Mouse (Mus musculus): ENCODE data around the gene Bcat1. TPM values are rescaled to one million over a fixed set of nuclear protein-coding genes. Genes with fewer than 3 reads are reported as not detected.

Gene Bcat1
- polyA plus RNA-seq, 1 experiment: 84.2 TPM

DNA sequence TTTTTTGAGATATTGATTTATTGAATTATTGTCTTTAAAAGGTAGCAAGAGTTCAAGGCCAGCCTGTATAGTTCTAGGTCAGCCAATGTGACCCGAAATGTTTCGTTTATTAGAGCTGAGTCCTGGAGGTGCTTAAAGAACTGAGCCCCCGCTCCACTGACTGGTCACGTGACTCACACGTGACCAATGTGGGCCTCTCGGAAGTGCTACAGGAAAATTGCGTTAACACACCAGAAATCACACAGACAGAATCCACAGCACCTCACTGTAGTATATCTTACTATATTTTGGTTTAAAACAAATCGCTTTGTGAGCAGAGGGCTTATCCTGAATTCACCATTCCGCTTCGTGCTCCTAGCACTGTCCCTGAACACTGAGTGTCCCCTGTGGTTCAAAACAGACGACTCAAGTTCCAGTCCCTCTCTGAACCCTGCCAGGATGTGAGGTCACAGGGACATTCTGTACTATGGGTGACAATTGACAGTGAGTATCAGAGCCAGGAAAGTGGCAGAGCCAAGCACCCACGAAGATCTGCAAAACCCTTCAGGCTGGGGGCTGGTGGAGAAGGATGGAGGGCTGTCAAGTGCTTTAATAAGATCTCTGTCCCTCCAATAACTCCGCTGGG is 29.6 kb downstream of the Bcat1 start:
- H3K4me3 ChIP-seq: no peak overlapping the region
- H3K79me2 ChIP-seq (ENCODE audit: control insufficient read depth, insufficient read depth): peaks cover 84% of the 10 kb centered on the region
- H3K27me3 ChIP-seq (ENCODE audit: control insufficient read depth, insufficient read depth, insufficient read length): no peaks in the 10 kb centered on the region
- H3ac ChIP-seq (ENCODE audit: control insufficient read depth, insufficient read length): no peak overlapping the region
- TF ChIP-seq MAX (IDR thresholded peaks at IDR 0.05; ENCODE audit: low read depth) (no peak), TCF3 (IDR thresholded peaks at IDR 0.05; ENCODE audit: insufficient read length, low read depth) (no peak), CEBPB (IDR thresholded peaks at IDR 0.05; ENCODE audit: insufficient read depth, poor library complexity, severe bottlenecking) (no peak), SRF (IDR thresholded peaks at IDR 0.05; ENCODE audit: control insufficient read depth, insufficient read length, low read depth) (no peak), MYOG (IDR thresholded peaks at IDR 0.05; ENCODE audit: control insufficient read depth in 1 of 3, insufficient read depth in 1 of 3, insufficient read length in 2 of 3, low read depth in 2 of 3) (no peak), REST (IDR thresholded peaks at IDR 0.05; ENCODE audit: insufficient read depth, insufficient read length) (no peak), USF1 (IDR thresholded peaks at IDR 0.05; ENCODE audit: low read depth) (no peak), TCF12 (IDR thresholded peaks at IDR 0.05; ENCODE audit: insufficient read depth, poor library complexity, severe bottlenecking) (no peak), E2F4 (IDR thresholded peaks at IDR 0.05; ENCODE audit: insufficient read depth) (no peak), POLR2A (IDR thresholded peaks at IDR 0.05; ENCODE audit: insufficient read length, low read depth) (no peak), MYOD1 (IDR thresholded peaks at IDR 0.05; ENCODE audit: control insufficient read depth in 1 of 3, insufficient read length in 2 of 3, low read depth in 2 of 3) (no peak), POLR2AphosphoS2 (IDR thresholded peaks at IDR 0.05; ENCODE audit: insufficient read length, low read depth) (no peak)
- H3K36me3 ChIP-seq (ENCODE audit: control insufficient read depth, insufficient read depth): no peaks in the 10 kb centered on the region
- no peak overlapping the region for H3K4me2 ChIP-seq (ENCODE audit: low read depth)

DNA sequence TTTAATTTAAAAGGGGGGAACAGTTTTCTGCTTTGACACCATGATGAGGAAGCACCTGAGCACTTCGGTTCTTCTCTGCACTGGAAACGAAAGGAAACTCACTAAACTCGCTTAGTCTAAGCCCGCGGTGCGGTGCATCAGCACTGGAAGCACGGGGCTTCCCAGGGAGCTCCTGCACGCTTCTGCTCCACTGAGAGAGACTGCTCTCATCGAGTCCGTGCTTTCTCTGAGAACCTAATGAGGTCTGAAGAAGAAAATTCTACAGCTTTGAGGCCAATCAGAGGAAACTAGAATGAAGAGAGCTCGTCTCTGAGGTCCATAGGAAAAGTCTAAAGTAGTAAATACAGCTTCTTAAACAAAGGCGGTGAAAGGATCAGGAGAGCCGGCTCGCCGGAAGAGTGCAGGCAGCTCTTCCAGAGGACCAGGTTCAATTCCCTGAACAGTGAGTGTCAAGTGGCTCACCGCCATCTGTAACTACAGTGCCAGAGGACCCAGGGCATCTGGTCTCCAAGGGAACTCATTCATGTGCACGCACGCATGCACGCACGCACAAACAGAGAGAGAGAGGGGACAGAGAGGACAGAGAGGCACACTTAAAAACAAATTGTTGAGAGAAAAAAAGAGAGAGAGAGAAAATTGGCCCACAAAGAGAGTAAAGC is 30.9 kb downstream of the Bcat1 start:
- Histone ChIP-seq H3ac (ENCODE audit: control insufficient read depth, insufficient read length) (no peak overlapping the region), H3K4me3 (no peak overlapping the region), H3K79me2 (ENCODE audit: control insufficient read depth, insufficient read depth) (peaks cover 84% of the 10 kb centered on the region), H3K4me2 (ENCODE audit: low read depth) (no peak overlapping the region), H3K27me3 (ENCODE audit: control insufficient read depth, insufficient read depth, insufficient read length) (no peaks in the 10 kb centered on the region), H3K36me3 (ENCODE audit: control insufficient read depth, insufficient read depth) (no peaks in the 10 kb centered on the region)
- TF ChIP-seq TCF3 (IDR thresholded peaks at IDR 0.05; ENCODE audit: insufficient read length, low read depth) (no peak), SRF (IDR thresholded peaks at IDR 0.05; ENCODE audit: control insufficient read depth, insufficient read length, low read depth) (no peak), MYOG (IDR thresholded peaks at IDR 0.05; ENCODE audit: control insufficient read depth in 1 of 3, insufficient read depth in 1 of 3, insufficient read length in 2 of 3, low read depth in 2 of 3) (no peak), CEBPB (IDR thresholded peaks at IDR 0.05; ENCODE audit: insufficient read depth, poor library complexity, severe bottlenecking) (no peak), REST (IDR thresholded peaks at IDR 0.05; ENCODE audit: insufficient read depth, insufficient read length) (no peak), E2F4 (IDR thresholded peaks at IDR 0.05; ENCODE audit: insufficient read depth) (no peak), MYOD1 (IDR thresholded peaks at IDR 0.05; ENCODE audit: control insufficient read depth in 1 of 3, insufficient read length in 2 of 3, low read depth in 2 of 3) (no peak), TCF12 (IDR thresholded peaks at IDR 0.05; ENCODE audit: insufficient read depth, poor library complexity, severe bottlenecking) (no peak), MAX (IDR thresholded peaks at IDR 0.05; ENCODE audit: low read depth) (no peak), USF1 (IDR thresholded peaks at IDR 0.05; ENCODE audit: low read depth) (no peak), POLR2A (IDR thresholded peaks at IDR 0.05; ENCODE audit: insufficient read length, low read depth) (no peak), POLR2AphosphoS2 (IDR thresholded peaks at IDR 0.05; ENCODE audit: insufficient read length, low read depth) (no peak)

DNA sequence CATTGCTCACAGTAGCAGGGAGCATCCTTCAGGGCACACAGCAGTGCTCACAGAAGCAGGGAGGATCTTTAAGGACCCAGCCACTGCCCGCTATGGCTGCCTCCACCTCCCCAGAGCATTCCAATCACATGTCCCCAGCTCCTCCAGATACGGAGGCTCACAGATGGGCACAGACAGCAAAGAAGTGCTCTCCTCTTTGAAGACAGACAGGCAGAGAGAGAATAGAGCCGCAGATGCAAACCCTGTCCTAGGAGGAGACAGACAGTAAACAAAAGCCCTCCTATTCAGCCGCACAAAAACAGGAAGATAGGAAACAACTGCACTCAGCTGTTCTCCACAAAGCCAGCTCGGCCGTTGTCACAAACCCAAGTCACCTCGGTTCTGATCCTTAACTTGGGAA is 35.3 kb downstream of the Bcat1 start:
- no peak for TF ChIP-seq CEBPB (IDR thresholded peaks at IDR 0.05; ENCODE audit: insufficient read depth, poor library complexity, severe bottlenecking)
- TF ChIP-seq MYOG (IDR thresholded peaks at IDR 0.05; ENCODE audit: control insufficient read depth in 1 of 3, insufficient read depth in 1 of 3, insufficient read length in 2 of 3, low read depth in 2 of 3): no peak
- TF ChIP-seq USF1 (IDR thresholded peaks at IDR 0.05; ENCODE audit: low read depth): no peak
- TF ChIP-seq MAX (IDR thresholded peaks at IDR 0.05; ENCODE audit: low read depth): no peak
- TF ChIP-seq E2F4 (IDR thresholded peaks at IDR 0.05; ENCODE audit: insufficient read depth): no peak
- TF ChIP-seq POLR2A (IDR thresholded peaks at IDR 0.05; ENCODE audit: insufficient read length, low read depth): no peak
- no peak for TF ChIP-seq SRF (IDR thresholded peaks at IDR 0.05; ENCODE audit: control insufficient read depth, insufficient read length, low read depth)
- no peak for TF ChIP-seq REST (IDR thresholded peaks at IDR 0.05; ENCODE audit: insufficient read depth, insufficient read length)
- no peak for TF ChIP-seq POLR2AphosphoS2 (IDR thresholded peaks at IDR 0.05; ENCODE audit: insufficient read length, low read depth)
- no peak for TF ChIP-seq TCF12 (IDR thresholded peaks at IDR 0.05; ENCODE audit: insufficient read depth, poor library complexity, severe bottlenecking)
- TF ChIP-seq TCF3 (IDR thresholded peaks at IDR 0.05; ENCODE audit: insufficient read length, low read depth): no peak
- Histone ChIP-seq H3K36me3 (ENCODE audit: control insufficient read depth, insufficient read depth) (peaks cover 9% of the 10 kb centered on the region), H3K79me2 (ENCODE audit: control insufficient read depth, insufficient read depth) (peaks cover 72% of the 10 kb centered on the region), H3K27me3 (ENCODE audit: control insufficient read depth, insufficient read depth, insufficient read length) (no peaks in the 10 kb centered on the region), H3K4me3 (no peak overlapping the region), H3ac (ENCODE audit: control insufficient read depth, insufficient read length) (no peak overlapping the region), H3K4me2 (ENCODE audit: low read depth) (no peak overlapping the region)

DNA sequence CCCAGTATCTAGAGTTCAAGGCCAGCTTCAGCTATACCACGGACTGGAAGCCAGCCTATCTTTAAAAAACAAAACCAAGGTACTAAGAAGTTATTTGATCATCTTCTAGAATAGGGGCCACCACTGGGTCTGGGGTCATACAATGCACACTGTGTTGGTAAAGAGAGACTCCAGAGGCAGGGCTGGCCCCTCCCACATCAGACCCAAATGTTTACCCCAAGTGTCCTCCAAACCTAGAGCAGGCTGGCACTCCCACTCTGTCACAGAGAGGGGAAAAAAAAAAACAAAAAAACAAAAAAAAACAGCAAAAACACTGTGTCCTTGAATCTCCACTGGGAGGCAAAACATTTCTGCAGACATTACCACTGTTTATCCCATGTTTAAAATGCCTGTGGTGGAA is 38.4 kb downstream of the Bcat1 start:
- TF ChIP-seq MYOG (IDR thresholded peaks at IDR 0.05; ENCODE audit: control insufficient read depth in 1 of 3, insufficient read depth in 1 of 3, insufficient read length in 2 of 3, low read depth in 2 of 3) (no peak), REST (IDR thresholded peaks at IDR 0.05; ENCODE audit: insufficient read depth, insufficient read length) (no peak), POLR2AphosphoS2 (IDR thresholded peaks at IDR 0.05; ENCODE audit: insufficient read length, low read depth) (no peak), POLR2A (IDR thresholded peaks at IDR 0.05; ENCODE audit: insufficient read length, low read depth) (no peak), E2F4 (IDR thresholded peaks at IDR 0.05; ENCODE audit: insufficient read depth) (no peak), TCF3 (IDR thresholded peaks at IDR 0.05; ENCODE audit: insufficient read length, low read depth) (no peak)

More for the DNA sequence above, 38.4 kb downstream of the Bcat1 start:
- peaks cover 16% of the 10 kb centered on the region for H3K36me3 ChIP-seq (ENCODE audit: control insufficient read depth, insufficient read depth)
- no peak overlapping the region for H3K4me3 ChIP-seq
- no peak overlapping the region for H3K4me2 ChIP-seq (ENCODE audit: low read depth)
- H3K27me3 ChIP-seq (ENCODE audit: control insufficient read depth, insufficient read depth, insufficient read length): no peaks in the 10 kb centered on the region
- H3K79me2 ChIP-seq (ENCODE audit: control insufficient read depth, insufficient read depth): peaks cover 42% of the 10 kb centered on the region
- H3ac ChIP-seq (ENCODE audit: control insufficient read depth, insufficient read length): no peak overlapping the region

Measured in myocyte (in vitro differentiated cells).